Mouse (Mus musculus) ES-Bruce4 (cell line): Measurements from ENCODE around the gene Mto1.

Experiments used
- CTCF ChIP-seq: IDR thresholded peaks from one replicate; pipeline ENCODE4 v1.8.1; 2011; ENCODE audit warnings: low read depth, low read length
- EP300 ChIP-seq: IDR thresholded peaks from 2 replicates; pipeline ENCODE4 v1.6.1; 2011; ENCODE audit warnings: low read depth, low read length; ENCODE audit not compliant: insufficient read depth
- POLR2A ChIP-seq: IDR thresholded peaks from one replicate; pipeline ENCODE4 v1.8.1; 2011; ENCODE audit warnings: low read length; ENCODE audit not compliant: insufficient read depth

DNA sequence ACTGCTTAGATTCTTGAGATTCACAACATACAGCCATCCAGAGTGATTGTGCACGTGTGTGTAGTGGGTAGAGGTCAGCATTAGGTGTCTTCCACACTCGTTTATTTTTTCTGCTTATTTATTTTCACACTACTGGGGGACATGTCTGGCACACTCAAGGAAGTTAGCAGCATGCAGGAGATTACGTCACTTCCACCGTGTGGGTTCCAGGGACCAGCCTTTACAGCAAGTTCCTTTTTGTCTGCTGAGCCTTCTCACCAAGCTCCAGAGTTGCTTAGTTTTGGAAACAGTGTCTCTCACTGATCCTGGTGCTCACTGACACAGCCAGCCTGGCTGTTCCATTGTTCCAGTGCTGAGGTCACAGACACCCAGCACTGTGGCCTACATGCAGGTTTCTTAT, 3.4 kb downstream of the Mto1 start:
- TF ChIP-seq CTCF (no peak), POLR2A (no peak), EP300 (no peak)
